8 mouse cellular contexts compared by ENCODE assay signal in the genomic region with DNA sequence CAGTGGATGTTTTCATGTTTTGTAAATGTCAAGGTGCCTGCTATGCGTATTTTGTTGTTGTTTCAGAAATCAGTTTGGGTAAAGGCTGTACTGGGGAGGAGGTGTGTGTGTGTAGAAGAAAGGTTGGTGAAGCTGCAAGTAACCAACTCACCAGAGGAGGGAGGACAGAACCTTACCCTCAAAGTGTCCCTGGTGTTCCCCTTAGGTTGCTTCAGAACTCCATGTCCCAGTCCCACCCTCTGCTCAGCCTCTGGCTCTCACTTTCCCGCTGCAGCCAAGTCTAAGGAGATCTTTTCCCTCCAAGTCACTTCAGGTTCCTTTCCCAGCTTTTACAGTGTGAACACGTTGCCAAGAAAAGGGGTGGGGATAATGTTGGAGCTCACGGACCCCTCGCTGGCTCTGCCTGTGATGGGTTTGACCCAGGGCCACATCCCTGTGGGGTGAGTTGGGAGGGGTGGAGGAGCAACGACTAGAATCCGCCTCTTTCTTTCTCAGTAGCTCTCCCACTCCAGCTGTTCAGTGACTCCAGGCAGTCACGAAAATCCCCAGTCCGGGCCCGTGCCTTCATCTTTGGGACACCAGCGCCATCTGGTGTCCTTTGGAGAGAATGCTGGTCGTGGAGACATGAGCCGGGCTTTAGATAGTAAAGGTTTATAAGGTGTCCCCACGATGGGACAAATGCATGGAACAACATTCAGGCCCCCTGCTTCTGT. TPM values are rescaled to one million over a fixed set of nuclear protein-coding genes. Genes with fewer than 3 reads are reported as not detected.
DNase-seq lines count a peak whose midpoint lies in the region; ATAC-seq and TF ChIP-seq lines count a peak whose summit lies in the region.

No protein-coding gene starts in this region.

- H3K27ac ChIP-seq in embryonic facial prominence, embryonic 13.5 days: no peak overlapping the region
- peak overlapping the region; percentile 63; the same call in 1 of the 2 replicates for H3K27ac ChIP-seq in heart, embryonic 10.5 days
- H3K27ac ChIP-seq in limb, embryonic 13.5 days: no peak overlapping the region; the same call in 1 of the 2 replicates
- H3K27ac ChIP-seq in midbrain, embryonic 15.5 days: peak overlapping the region; percentile 53; the same call in 1 of the 2 replicates

- peak; percentile 52 for ATAC-seq in embryonic facial prominence, embryonic 13.5 days (ENCODE audit: insufficient number of reproducible peaks, insufficient read depth, low FRiP score, low TSS enrichment, low read depth)
- ATAC-seq in limb, embryonic 13.5 days (ENCODE audit: low FRiP score, low read depth): peak; percentile 90
- ATAC-seq in midbrain, embryonic 15.5 days (replicated peaks): peak; percentile 71

- H3K36me3 ChIP-seq in C2C12 (ENCODE audit: control insufficient read depth, insufficient read depth): no peaks in the 10 kb centered on the region
- H3K36me3 ChIP-seq in embryonic facial prominence, embryonic 13.5 days: peaks cover 3% of the 10 kb centered on the region; the same call in 1 of the 2 replicates
- peaks cover 3% of the 10 kb centered on the region; the same call in 1 of the 2 replicates for H3K36me3 ChIP-seq in heart, embryonic 10.5 days
- H3K36me3 ChIP-seq in limb, embryonic 13.5 days: peaks cover 3% of the 10 kb centered on the region
- H3K36me3 ChIP-seq in midbrain, embryonic 15.5 days (replicated peaks): peaks cover 5% of the 10 kb centered on the region; the same call in 1 of the 2 replicates

- DNase-seq in adrenal gland, postnatal 4 days (ENCODE audit: low spot score in 2 of 2): peak; percentile 62 to 64
- peak; percentile 91 for DNase-seq in heart, embryonic 10.5 days (ENCODE audit: low spot score)
- DNase-seq in kidney, adult 8-10 months: peak; percentile 43 to 79
- peak; percentile 42 to 58 for DNase-seq in spleen, postnatal 36 days (ENCODE audit: low spot score in 2 of 2)

- H3K4me2 ChIP-seq in embryonic facial prominence, embryonic 13.5 days: peak overlapping the region; percentile 42
- H3K4me2 ChIP-seq in limb, embryonic 13.5 days (replicated peaks): peak overlapping the region; percentile 42
- no peak overlapping the region for H3K4me2 ChIP-seq in midbrain, embryonic 15.5 days

- no peaks in the 10 kb centered on the region for H3K79me2 ChIP-seq in C2C12 (ENCODE audit: control insufficient read depth, insufficient read depth)

- no peak overlapping the region for H3K4me3 ChIP-seq in C2C12 (ENCODE audit: insufficient read depth, poor library complexity, severe bottlenecking)
- no peak overlapping the region for H3K4me3 ChIP-seq in embryonic facial prominence, embryonic 13.5 days
- no peak overlapping the region for H3K4me3 ChIP-seq in heart, embryonic 10.5 days
- no peak overlapping the region for H3K4me3 ChIP-seq in limb, embryonic 13.5 days
- no peak overlapping the region for H3K4me3 ChIP-seq in midbrain, embryonic 15.5 days

- no peaks in the 10 kb centered on the region for H3K79me3 ChIP-seq in C2C12 (ENCODE audit: low read depth)

- no peaks in the 10 kb centered on the region for H3K27me3 ChIP-seq in C2C12 (ENCODE audit: control insufficient read depth, insufficient read depth, insufficient read length)
- peaks cover 36% of the 10 kb centered on the region for H3K27me3 ChIP-seq in embryonic facial prominence, embryonic 13.5 days
- peaks cover 49% of the 10 kb centered on the region for H3K27me3 ChIP-seq in heart, embryonic 10.5 days (ENCODE audit: insufficient read depth, poor library complexity, severe bottlenecking)
- peaks cover 48% of the 10 kb centered on the region for H3K27me3 ChIP-seq in limb, embryonic 13.5 days
- H3K27me3 ChIP-seq in midbrain, embryonic 15.5 days (replicated peaks): no peaks in the 10 kb centered on the region; the same call in 1 of the 2 replicates

- H3K9me3 ChIP-seq in embryonic facial prominence, embryonic 13.5 days: no peaks in the 10 kb centered on the region
- no peaks in the 10 kb centered on the region for H3K9me3 ChIP-seq in heart, embryonic 10.5 days
- H3K9me3 ChIP-seq in limb, embryonic 13.5 days: no peaks in the 10 kb centered on the region
- H3K9me3 ChIP-seq in midbrain, embryonic 15.5 days: no peaks in the 10 kb centered on the region

- H3ac ChIP-seq in C2C12 (ENCODE audit: control insufficient read depth, insufficient read length, low read depth): peak overlapping the region; percentile 46

- peak; percentile 19 for TF ChIP-seq CTCF in C2C12 (IDR thresholded peaks at IDR 0.05; ENCODE audit: control insufficient read depth, insufficient read depth, insufficient read length)

- H3K9ac ChIP-seq in embryonic facial prominence, embryonic 13.5 days: peak overlapping the region; percentile 61; the same call in 1 of the 2 replicates
- H3K9ac ChIP-seq in limb, embryonic 13.5 days: peak overlapping the region; percentile 43
- H3K9ac ChIP-seq in midbrain, embryonic 15.5 days: peak overlapping the region; percentile 15; the same call in 1 of the 2 replicates

- WGBS in embryonic facial prominence, embryonic 13.5 days: 7% methylated on average over 14 of the region's 14 CpGs
- 7% methylated on average over 14 of the region's 14 CpGs for WGBS in heart, embryonic 10.5 days
- 7% methylated on average over 14 of the region's 14 CpGs for WGBS in limb, embryonic 13.5 days
- 6% methylated on average over 14 of the region's 14 CpGs for whole genome bisulfite sequencing in midbrain, embryonic 15.5 days

- H3K4me1 ChIP-seq in embryonic facial prominence, embryonic 13.5 days: peaks cover 4% of the 10 kb centered on the region; the same call in 1 of the 2 replicates
- peaks cover 40% of the 10 kb centered on the region for H3K4me1 ChIP-seq in heart, embryonic 10.5 days
- 0 out of 2 replicates have a peak, but pooled peaks cover 3% of the 10 kb centered on the region for H3K4me1 ChIP-seq in limb, embryonic 13.5 days
- peaks cover 27% of the 10 kb centered on the region for H3K4me1 ChIP-seq in midbrain, embryonic 15.5 days

TF ChIP-seq in C2C12, 6 proteins besides CTCF, POLR2A, EP300 and RAD21:
- TF ChIP-seq FOSL1 (IDR thresholded peaks at IDR 0.05; ENCODE audit: insufficient read depth, low read length, poor library complexity, severe bottlenecking) (no peak), MYOD1 (IDR thresholded peaks at IDR 0.05; ENCODE audit: control insufficient read depth, insufficient read length, low read depth) (no peak), MYOG (IDR thresholded peaks at IDR 0.05; ENCODE audit: control insufficient read depth, extremely low read depth, insufficient read length) (no peak), CEBPB (IDR thresholded peaks at IDR 0.05; ENCODE audit: low read depth) (no peak), MAX (IDR thresholded peaks at IDR 0.05) (no peak), USF1 (IDR thresholded peaks at IDR 0.05; ENCODE audit: low read depth) (no peak)

RNA-seq across cellular contexts. Expression of a gene that starts 11.7 kb away (rescaled TPM):
- polyA plus RNA-seq in C2C12 (2012; fragmentation: generic; extraction: Trizol): 49.3 TPM
- total RNA-seq in adrenal gland, postnatal 4 days (2021): 10 to 100 TPM; 60.3 to 62.6 TPM
- polyA plus RNA-seq in embryonic facial prominence, embryonic 13.5 days (2015; fragmentation: Nextera tagmentation; extraction: Ambion mirVana): 30.6 and 31.5 TPM in 2 replicates
- polyA plus RNA-seq in heart, embryonic 10.5 days (2016; fragmentation: Nextera tagmentation; extraction: Ambion mirVana): 30.8 and 30.9 TPM in 2 replicates
- polyA plus RNA-seq in limb, embryonic 13.5 days (2015; fragmentation: Nextera tagmentation; extraction: Ambion mirVana): 37.5 and 37.7 TPM in 2 replicates
- 42.3 and 45.8 TPM in 2 replicates for polyA plus RNA-seq in midbrain, embryonic 15.5 days (2015; fragmentation: Nextera tagmentation; extraction: Ambion mirVana)

RNA-seq across cellular contexts. Expression of a gene that starts 12.0 kb away (rescaled TPM):
- 0.70 TPM for polyA plus RNA-seq in C2C12 (2012; fragmentation: generic; extraction: Trizol)
- total RNA-seq in adrenal gland, postnatal 4 days (2021): 1 to 10 TPM; 4.0 to 5.0 TPM
- polyA plus RNA-seq in embryonic facial prominence, embryonic 13.5 days (2015; fragmentation: Nextera tagmentation; extraction: Ambion mirVana): 1.1 and 1.5 TPM in 2 replicates
- 0.36 and 0.39 TPM in 2 replicates for polyA plus RNA-seq in heart, embryonic 10.5 days (2016; fragmentation: Nextera tagmentation; extraction: Ambion mirVana)
- polyA plus RNA-seq in limb, embryonic 13.5 days (2015; fragmentation: Nextera tagmentation; extraction: Ambion mirVana): 0.83 and 0.97 TPM in 2 replicates
- polyA plus RNA-seq in midbrain, embryonic 15.5 days (2015; fragmentation: Nextera tagmentation; extraction: Ambion mirVana): 59.2 and 60.0 TPM in 2 replicates

RNA-seq across cellular contexts. Expression of a gene that starts 17.1 kb away (rescaled TPM):
- 0.05 TPM for polyA plus RNA-seq in C2C12 (2012; fragmentation: generic; extraction: Trizol)
- 10 to 100 TPM; 10.4 to 11.9 TPM for total RNA-seq in adrenal gland, postnatal 4 days (2021)
- polyA plus RNA-seq in embryonic facial prominence, embryonic 13.5 days (2015; fragmentation: Nextera tagmentation; extraction: Ambion mirVana): 0.30 and 0.45 TPM in 2 replicates
- 0.79 and 2.3 TPM in 2 replicates for polyA plus RNA-seq in heart, embryonic 10.5 days (2016; fragmentation: Nextera tagmentation; extraction: Ambion mirVana)
- 0.65 and 0.80 TPM in 2 replicates for polyA plus RNA-seq in limb, embryonic 13.5 days (2015; fragmentation: Nextera tagmentation; extraction: Ambion mirVana)
- polyA plus RNA-seq in midbrain, embryonic 15.5 days (2015; fragmentation: Nextera tagmentation; extraction: Ambion mirVana): 64.4 and 73.2 TPM in 2 replicates

RNA-seq across cellular contexts. Expression of a gene that starts 31.6 kb away (rescaled TPM):
- polyA plus RNA-seq in C2C12 (2012; fragmentation: generic; extraction: Trizol): 78.8 TPM
- 10 to 100 TPM; 71.3 to 82.4 TPM for total RNA-seq in adrenal gland, postnatal 4 days (2021)
- polyA plus RNA-seq in embryonic facial prominence, embryonic 13.5 days (2015; fragmentation: Nextera tagmentation; extraction: Ambion mirVana): 74.2 and 83.0 TPM in 2 replicates
- polyA plus RNA-seq in heart, embryonic 10.5 days (2016; fragmentation: Nextera tagmentation; extraction: Ambion mirVana): 73.4 and 75.4 TPM in 2 replicates
- 70.1 and 71.8 TPM in 2 replicates for polyA plus RNA-seq in limb, embryonic 13.5 days (2015; fragmentation: Nextera tagmentation; extraction: Ambion mirVana)
- polyA plus RNA-seq in midbrain, embryonic 15.5 days (2015; fragmentation: Nextera tagmentation; extraction: Ambion mirVana): 86.1 and 98.7 TPM in 2 replicates

RNA-seq across cellular contexts. Expression of a gene that starts 38.9 kb away (rescaled TPM):
- polyA plus RNA-seq in C2C12 (2012; fragmentation: generic; extraction: Trizol): 31.6 TPM
- 100 to 1,000 TPM; 241 to 242 TPM for total RNA-seq in adrenal gland, postnatal 4 days (2021)
- polyA plus RNA-seq in embryonic facial prominence, embryonic 13.5 days (2015; fragmentation: Nextera tagmentation; extraction: Ambion mirVana): 62.3 and 67.1 TPM in 2 replicates
- polyA plus RNA-seq in heart, embryonic 10.5 days (2016; fragmentation: Nextera tagmentation; extraction: Ambion mirVana): 103 and 107 TPM in 2 replicates
- polyA plus RNA-seq in limb, embryonic 13.5 days (2015; fragmentation: Nextera tagmentation; extraction: Ambion mirVana): 85.1 and 86.4 TPM in 2 replicates
- 29.3 and 31.9 TPM in 2 replicates for polyA plus RNA-seq in midbrain, embryonic 15.5 days (2015; fragmentation: Nextera tagmentation; extraction: Ambion mirVana)

Comparison
In these comparisons a context has a peak if more than half of its experiments do, and no peak if none do; other contexts are left out.
1. H3K27ac ChIP-seq: peak in heart, embryonic 10.5 days (single experiment) and midbrain, embryonic 15.5 days (single experiment); none in embryonic facial prominence, embryonic 13.5 days (single experiment) and limb, embryonic 13.5 days (single experiment).
2. RNA of a gene that starts 12.0 kb away (polyA plus RNA-seq): 59.2 to 60.0 TPM in midbrain, embryonic 15.5 days; 1.1 to 1.5 TPM in embryonic facial prominence, embryonic 13.5 days, 0.83 to 0.97 TPM in limb, embryonic 13.5 days, 0.70 TPM in C2C12 (single experiment) and 0.36 to 0.39 TPM in heart, embryonic 10.5 days; every median in the first group is over 10 times any median in the second.
3. RNA of a gene that starts 17.1 kb away (polyA plus RNA-seq): 64.4 to 73.2 TPM in midbrain, embryonic 15.5 days; 0.79 to 2.3 TPM in heart, embryonic 10.5 days, 0.65 to 0.80 TPM in limb, embryonic 13.5 days, 0.30 to 0.45 TPM in embryonic facial prominence, embryonic 13.5 days and 0.05 TPM in C2C12 (single experiment); every median in the first group is over 10 times any median in the second.
4. Peak in every context shown above with its lines, with median percentiles within 50 percentile points of each other: DNase-seq, ATAC-seq and H3K9ac ChIP-seq.